Mouse (Mus musculus) heart, postnatal 4 days (tissue): ENCODE measurements around the gene Plekha5. TPM values are rescaled to one million over a fixed set of nuclear protein-coding genes. Genes with fewer than 3 reads are reported as not detected.
"Not testable (repeated sequence)": the region's sequence is repeated elsewhere in the genome, so short reads cannot be mapped to it uniquely, and the experiment has no call there.

Experiments used
- DNase-seq: peaks from one replicate; pipeline ENCODE4 v3.0.0; 2021
- total RNA-seq, 2 experiments: library from RNA; stranded (reverse); gene quantifications; 2 replicates each; pipeline ENCODE4 v1.2.3; 2021

Plekha5 gene
- total RNA-seq, 2 experiments from 2014 or later = 39.4 to 42.6 TPM

GRCm38 (mm10) chr6:140490921-140491537 is 67.2 kb downstream of the Plekha5 start:
- no peak for DNase-seq

DNA sequence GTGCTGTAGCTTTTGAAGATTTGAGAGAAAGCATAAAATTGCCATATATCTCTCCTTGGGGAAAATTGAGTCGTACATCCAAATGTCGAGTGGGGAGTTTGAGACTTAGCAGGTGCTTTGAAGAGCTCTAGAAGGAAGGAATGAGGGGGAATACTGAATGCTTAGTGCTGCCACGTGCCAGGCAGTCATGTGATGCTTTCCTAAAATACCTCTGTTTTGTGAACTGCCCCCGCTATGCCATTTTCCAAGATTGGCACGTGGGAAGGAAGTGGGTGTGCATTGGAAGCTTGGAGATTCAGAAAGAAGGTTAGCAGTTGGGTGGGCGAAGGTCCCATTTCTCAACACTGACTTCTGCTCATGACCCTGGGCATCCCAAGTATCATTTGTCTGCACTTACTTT is 68.2 kb downstream of the Plekha5 start:
- DNase-seq = no peak

GRCm38 (mm10) chr6:140498074-140498473 is 74.2 kb downstream of the Plekha5 start:
- DNase-seq = no peak

DNA sequence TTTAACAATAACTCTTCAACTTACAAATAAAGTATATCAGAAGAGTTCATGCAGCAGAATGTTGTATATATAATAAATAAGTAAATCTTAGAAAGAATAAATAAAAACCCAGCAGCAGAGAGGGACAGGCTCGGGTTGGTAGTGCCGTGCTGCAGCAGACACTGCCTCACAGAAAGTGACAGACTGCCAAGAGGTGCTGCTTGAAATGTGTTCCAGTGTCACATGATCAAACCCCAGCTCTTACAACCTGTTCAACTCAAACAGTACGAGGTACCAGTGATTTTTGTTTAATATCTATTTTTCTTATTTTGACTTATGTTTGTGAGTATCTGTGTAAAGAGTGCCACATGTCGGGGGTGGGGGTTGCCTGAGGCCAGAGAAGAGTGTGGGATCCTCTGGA is 75.1 kb downstream of the Plekha5 start:
- DNase-seq = no peak

DNA sequence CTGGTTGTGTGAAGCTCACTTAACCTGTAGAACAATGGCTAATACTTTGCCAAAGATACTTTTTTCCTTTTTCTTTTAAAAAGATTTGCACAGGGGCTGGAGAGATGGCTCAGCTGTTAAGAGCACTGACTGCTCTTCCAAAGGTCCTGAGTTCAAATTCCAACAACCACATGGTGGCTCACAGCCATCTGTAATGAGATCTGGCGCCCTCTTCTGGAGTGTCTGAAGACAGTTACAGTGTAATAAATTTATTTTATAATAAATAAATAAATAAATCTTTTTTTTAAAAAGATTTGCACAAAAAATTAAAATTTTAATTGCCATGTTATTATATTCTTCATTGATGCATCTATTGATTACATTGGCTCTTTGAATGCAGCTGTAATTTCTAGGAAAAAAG is 77.0 kb downstream of the Plekha5 start:
- not testable (repeated sequence) for DNase-seq

DNA sequence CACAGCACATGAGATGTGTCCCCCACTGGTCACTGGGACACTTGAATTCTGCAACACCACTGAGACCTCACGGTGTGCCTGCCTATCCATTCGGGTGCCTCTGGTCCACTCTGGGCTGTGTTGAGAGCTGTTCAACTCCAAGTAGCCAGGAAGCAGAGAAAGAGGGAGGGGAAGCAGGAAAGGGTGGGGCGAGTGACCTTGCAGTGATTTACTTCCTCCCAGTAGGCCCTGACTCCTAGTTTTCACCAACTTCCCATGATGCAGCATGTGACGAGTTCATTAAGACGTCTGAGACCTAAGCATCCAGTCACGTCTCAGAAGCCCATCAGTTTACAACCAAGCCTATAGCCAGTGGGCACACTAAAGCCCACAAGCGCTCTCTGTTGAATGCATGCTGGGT is 78.0 kb downstream of the Plekha5 start:
- DNase-seq = no peak

- DNase-seq = no peak
Observed at GRCm38 (mm10) chr6:140504796-140505195, 80.9 kb downstream of the Plekha5 start.

DNA sequence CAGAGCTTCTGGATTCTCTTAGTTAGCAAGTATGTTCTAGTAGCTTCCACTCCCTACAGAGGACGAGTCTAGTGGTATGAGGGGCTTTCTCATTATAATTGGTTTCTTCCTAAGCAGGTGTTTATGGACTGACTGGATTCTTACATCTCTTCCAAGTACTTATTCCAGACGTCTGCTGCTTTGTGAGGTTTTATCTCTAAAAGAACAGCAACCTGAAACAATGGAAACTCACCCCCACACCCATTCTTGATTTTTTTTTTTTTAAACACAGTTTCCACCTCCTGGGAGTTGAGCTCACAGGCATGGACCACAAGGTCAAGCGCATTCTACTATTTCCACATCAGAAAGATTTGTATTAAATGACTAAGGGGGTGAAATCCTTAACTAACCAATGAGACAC is 83.8 kb downstream of the Plekha5 start:
- DNase-seq = no peak

DNA sequence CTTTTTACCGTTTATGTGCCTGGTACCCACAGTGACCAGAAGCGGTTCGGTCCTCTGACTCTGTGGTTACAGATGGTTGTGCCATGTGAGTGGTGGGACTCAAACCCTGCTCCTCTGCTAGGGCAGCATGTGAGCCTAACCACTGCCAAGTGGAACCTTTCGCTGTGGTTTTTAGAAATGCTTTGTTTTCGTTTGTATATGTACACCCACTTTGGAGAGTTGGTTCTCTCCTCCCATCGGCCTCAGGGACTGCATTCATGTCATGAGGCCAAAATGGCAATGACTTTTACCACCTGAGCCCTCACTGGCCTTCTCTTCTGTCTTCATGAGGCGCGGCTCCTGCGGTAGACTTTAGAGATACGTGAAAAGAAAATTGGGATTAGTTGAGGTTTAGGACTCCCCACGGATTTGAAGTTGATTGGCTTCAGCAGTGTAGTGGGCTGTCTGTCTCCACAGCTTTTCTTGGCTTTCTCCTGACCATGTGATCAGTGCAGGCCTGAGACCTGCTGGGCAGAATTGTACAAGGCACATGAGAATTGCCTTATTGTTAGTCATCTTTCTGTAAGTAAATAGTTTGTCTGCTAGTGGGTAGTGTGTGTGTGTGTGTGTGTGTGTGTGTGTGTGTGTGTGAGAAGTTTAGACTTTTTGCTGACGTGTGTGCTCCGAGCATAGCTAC is 84.8 kb downstream of the Plekha5 start:
- no peak for DNase-seq

GRCm38 (mm10) chr6:140509151-140509530 is 85.3 kb downstream of the Plekha5 start:
- no peak for DNase-seq

- no peak for DNase-seq
Observed at GRCm38 (mm10) chr6:140512016-140512415, 88.2 kb downstream of the Plekha5 start.

DNA sequence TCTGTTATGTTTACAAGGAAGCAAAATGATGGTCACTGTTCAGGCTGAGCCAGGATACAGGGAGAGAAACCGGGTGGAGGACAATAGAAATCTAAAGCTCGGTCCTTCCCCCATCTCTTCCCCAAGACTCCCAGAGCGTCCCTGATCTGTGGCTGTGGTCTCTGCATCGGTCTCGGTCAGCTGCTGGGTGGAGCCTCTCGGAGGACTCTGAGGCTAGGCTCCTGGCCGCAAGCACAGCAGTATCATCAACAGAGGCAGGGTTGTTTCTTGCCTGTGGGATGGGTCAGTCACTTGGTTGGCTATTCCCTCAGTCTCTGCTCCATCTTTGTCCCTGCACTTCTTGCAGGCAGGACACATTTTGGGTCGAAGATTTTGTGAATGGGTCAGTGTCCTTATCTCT is 88.6 kb downstream of the Plekha5 start:
- no peak for DNase-seq

DNA sequence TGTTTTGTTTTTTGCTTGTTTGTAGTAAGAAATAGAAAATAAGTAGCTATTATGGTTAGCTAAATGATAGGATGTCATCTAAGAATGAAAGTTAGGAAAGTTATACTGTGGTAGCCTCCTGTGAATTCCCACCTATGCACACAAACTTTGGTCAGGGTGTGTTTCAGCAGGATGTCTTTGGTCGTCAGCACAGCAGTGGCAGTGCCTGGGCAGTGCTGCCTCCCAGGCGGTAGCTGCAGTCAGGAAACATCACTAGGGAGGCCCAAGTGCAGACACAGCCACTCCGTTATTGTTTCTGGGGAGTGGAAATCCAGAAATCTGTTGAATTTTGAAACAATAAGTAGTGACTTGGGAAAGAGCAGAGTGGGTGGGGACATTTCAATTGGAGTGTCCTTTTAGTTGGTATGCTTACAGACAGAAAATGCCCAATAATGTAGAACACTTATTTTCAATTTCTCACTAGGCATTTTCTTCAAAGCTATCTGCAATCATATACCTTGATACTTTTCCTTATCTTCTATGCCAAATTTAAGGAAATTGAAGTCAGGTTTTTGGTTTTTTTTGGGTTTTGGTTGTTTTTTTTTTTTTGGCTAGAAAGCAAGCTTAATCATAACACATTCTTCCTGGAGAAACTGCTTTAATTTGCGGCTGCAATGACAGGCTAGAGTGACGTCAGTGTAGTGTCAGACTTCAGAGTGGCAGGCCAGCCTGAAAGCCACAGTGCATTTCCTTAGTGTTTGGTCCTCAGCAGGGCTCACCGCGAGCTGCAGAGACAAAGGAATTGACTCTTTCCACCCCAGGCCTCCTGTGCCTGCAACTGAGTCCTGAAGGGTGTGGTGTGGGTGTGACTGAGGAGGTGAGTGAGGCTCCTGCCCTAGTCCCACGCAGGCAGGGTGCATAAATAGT is 90.6 kb downstream of the Plekha5 start:
- DNase-seq = peak; percentile 39

DNA sequence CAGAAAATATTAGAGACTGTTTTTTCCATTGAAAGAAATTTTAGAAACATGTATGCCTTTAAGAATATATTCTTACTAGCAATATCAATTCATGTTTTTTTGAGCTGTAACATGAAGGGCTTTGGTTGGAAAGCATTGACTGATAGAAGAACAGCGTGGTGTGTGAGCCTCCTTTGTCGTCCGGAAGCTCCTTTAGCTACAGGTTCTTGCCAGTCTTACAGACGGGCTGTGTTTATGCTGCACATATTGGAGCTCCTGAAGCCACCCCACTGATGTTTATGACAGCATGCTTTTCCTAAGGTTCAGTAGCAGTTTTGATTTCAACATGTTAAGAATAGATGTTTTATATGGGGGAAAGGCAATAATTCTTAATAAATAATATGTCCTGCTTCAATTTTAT is 91.7 kb downstream of the Plekha5 start:
- DNase-seq = no peak

DNA sequence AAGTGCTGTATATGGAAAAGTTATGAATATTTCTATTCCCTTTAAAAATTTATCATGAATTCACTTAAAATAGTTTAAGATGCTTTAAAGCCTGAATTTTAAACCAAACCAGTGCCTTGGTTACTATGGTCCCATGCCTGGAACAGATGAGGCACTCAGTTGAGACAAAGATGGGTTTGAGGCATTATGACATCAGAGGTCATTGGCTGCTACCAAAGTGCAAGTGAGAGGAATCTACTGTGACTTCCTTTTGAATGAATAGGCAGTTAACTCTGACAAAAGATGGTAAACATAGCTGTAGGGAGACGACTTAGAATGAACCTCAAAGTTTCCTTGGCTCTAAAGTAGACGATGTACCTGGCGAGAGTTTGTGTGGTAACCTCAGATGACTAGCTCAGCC is 92.3 kb downstream of the Plekha5 start:
- no peak for DNase-seq

GRCm38 (mm10) chr6:140517188-140517587 is 93.3 kb downstream of the Plekha5 start:
- DNase-seq = peak; percentile 52

GRCm38 (mm10) chr6:140519019-140519418 is 95.2 kb downstream of the Plekha5 start:
- DNase-seq = peak; percentile 21

DNA sequence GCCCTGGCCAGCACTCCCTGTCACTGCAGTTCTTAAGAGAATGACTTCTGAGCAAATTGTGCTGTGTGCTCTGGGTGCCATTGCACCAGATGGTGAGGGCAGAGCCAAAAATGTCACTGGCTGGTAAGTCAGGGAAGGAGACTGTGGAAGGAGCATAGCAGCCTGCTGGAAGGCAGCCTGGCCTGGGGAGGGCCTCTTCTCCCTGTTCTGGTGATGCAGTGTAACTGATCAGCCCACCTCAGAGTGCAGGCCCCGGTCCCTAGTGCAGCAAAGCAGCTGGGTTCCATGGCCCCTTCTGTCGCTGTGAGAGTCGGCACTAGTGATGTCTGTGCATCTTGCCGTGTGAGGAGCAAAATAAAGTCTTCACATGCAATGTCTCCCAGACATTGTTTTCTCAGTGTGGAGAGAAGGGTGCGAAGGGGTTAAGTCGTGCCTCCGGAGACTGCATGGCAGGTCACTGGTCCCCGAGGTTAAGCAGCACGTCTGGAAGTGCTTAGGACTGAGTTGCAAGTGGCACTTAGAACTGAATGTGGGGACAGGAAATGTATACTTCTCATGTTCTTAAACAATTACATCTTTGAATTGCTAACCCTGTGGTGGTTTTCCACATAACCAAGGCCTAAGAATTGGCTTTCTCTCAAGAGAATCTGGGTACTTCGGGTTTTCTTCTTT is 95.8 kb downstream of the Plekha5 start:
- DNase-seq = no peak

GRCm38 (mm10) chr6:140520961-140521360 is 97.1 kb downstream of the Plekha5 start:
- DNase-seq = no peak

DNA sequence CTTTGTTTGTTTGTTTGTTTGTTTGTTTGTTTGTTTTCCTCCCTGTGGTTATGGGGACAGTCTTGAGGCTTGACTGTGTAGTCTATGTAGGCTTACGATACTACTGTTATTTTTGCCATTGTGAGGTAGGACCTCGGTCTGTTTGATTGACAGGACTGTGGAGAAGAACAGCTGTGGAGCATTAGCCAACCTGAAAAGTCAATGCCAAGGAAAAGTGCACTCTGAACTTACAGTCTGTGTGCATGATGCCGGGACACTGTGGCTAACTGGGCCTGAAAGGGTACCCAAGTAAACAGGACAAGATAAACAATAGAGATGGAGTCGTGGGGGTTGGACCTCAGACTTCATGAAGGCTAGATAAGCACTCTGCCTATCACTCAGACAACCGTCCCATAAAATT is 98.0 kb downstream of the Plekha5 start:
- DNase-seq = no peak

DNA sequence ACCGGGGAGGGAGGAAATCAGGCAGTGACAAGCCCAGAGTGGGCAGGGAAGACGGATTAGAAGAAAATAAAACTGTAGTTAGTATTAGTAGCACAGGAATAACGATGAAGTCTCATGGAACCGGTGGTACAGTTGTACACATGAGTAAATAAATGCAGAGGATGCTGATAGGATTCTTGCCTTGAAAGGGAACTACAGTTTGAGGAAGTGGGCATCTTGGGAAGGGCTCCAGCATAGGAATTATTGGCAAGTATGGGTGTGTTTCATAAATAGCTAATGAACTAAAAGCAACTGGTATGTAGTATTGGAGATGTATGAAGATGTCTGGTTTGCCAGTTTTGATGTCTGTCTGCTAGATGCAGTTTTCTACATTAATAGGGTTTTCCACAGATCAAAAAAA is 99.7 kb downstream of the Plekha5 start:
- DNase-seq = no peak

DNA sequence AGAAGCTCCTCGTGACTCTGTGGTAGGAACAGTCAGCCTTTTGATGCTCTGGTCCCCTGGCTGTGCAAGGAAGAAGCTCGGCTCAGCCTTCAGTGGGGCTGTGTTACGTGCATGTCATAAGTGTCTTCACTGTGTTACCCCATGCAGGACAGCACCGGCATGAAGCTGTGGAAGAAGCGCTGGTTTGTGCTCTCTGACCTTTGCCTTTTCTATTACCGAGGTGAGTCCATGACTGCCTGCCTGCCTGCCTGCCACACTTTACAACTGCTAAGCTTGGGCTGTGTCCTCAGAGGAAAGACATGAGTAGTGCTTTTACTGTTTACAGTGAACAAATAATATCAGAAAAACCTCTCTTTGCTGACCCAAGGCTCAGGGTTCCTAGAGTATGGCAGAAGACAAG is 104.6 kb downstream of the Plekha5 start:
- DNase-seq = no peak

GRCm38 (mm10) chr6:140532858-140533257 is 109.0 kb downstream of the Plekha5 start:
- not testable (repeated sequence) for DNase-seq
